Mouse (Mus musculus): Measurements from ENCODE around the gene Mphosph8. TPM values are rescaled to one million over a fixed set of nuclear protein-coding genes. Genes with fewer than 3 reads are reported as not detected.

Gene Mphosph8
- total and polyA plus RNA-seq, 3 experiments: 14.1 to 402 (median 27.2) TPM

DNA sequence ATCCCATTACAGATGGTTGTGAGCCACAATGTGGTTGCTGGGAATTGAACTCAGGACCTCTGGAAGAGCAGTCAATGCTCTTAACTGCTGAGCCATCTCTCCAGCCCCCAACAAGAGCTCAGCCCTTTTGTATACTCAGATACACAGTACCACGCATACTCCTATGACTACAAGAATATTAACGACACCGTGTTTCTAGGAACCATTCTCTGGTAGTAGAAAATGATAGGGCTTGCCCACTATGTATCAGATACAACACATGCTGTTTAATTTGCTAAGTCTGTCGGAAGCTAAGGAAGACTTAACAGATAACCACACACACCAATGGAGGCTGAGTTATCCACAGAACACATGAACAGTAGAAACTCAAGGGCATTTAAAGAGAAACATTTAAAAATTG, 34.6 kb downstream of the Mphosph8 start:
- no peaks in the 10 kb centered on the region for H3K4me1 ChIP-seq (ENCODE audit: control insufficient read depth in 1 of 2, insufficient read depth in 2 of 2, low read length in 2 of 2)
- H3K36me3 ChIP-seq (ENCODE audit: control insufficient read depth in 1 of 2, insufficient read depth in 2 of 2, low read length in 2 of 2): peaks cover 0 to 2% of the 10 kb centered on the region in 2 experiments; a peak in 1 of 4 replicates
- TF ChIP-seq POLR2AphosphoS5 (IDR thresholded peaks at IDR 0.05; ENCODE audit: borderline replicate concordance, low read depth, low read length) (no peak), NELFE (IDR thresholded peaks at IDR 0.05; ENCODE audit: low read depth, low read length) (no peak), RAD21 (IDR thresholded peaks at IDR 0.05; ENCODE audit: low read depth, low read length) (no peak), KAT2A (conservative IDR thresholded peaks at IDR 0.05; ENCODE audit: low read depth, low read length) (no peak), MAX (IDR thresholded peaks at IDR 0.05; ENCODE audit: low read length) (no peak), TAL1 (IDR thresholded peaks at IDR 0.05; ENCODE audit: low read length) (no peak), UBTF (IDR thresholded peaks at IDR 0.05; ENCODE audit: borderline replicate concordance, insufficient read depth, low read depth, low read length) (no peak), RCOR1 (IDR thresholded peaks at IDR 0.05; ENCODE audit: low read depth, low read length) (no peak), TBP (IDR thresholded peaks at IDR 0.05; ENCODE audit: low read depth, low read length) (peak; percentile 51; the same call in 1 of the 2 replicates), CHD2 (IDR thresholded peaks at IDR 0.05; ENCODE audit: low read length) (no peak), ZC3H11A (IDR thresholded peaks at IDR 0.05; ENCODE audit: low read depth, low read length) (no peak), NRF1 (IDR thresholded peaks at IDR 0.05; ENCODE audit: insufficient read depth, low read depth, low read length, poor library complexity, severe bottlenecking) (no peak), EP300 (IDR thresholded peaks at IDR 0.05; ENCODE audit: low read depth in 1 of 2, low read length in 2 of 2) (peak in 1 of 2 experiments; percentile 5; a peak in 1 of 4 replicates), USF2 (IDR thresholded peaks at IDR 0.05; ENCODE audit: borderline replicate concordance in 1 of 2, insufficient read depth in 1 of 2, low read depth in 1 of 2, low read length in 2 of 2) (no peak), SMC3 (IDR thresholded peaks at IDR 0.05; ENCODE audit: low read depth, low read length) (no peak), POLR2AphosphoS2 (IDR thresholded peaks at IDR 0.05; ENCODE audit: low read length) (no peak), POLR2A (IDR thresholded peaks at IDR 0.05; ENCODE audit: control insufficient read depth in 1 of 2, insufficient read depth in 1 of 2, low read depth in 1 of 2, low read length in 2 of 2, poor library complexity in 1 of 2) (no peak), MEF2A (IDR thresholded peaks at IDR 0.05; ENCODE audit: extremely low read depth, insufficient replicate concordance, low read depth, low read length, poor library complexity, severe bottlenecking) (no peak)
- H3K79me2 ChIP-seq (ENCODE audit: control insufficient read depth, insufficient read depth, low read length, poor library complexity): no peaks in the 10 kb centered on the region
- DNase-seq (ENCODE audit: low read depth, low spot score): peak; percentile 44
- no peaks in the 10 kb centered on the region for H3K27me3 ChIP-seq (ENCODE audit: control insufficient read depth in 1 of 2, insufficient read depth in 2 of 2, low read length in 2 of 2)
- no peak overlapping the region for H3K4me3 ChIP-seq (ENCODE audit: control insufficient read depth in 1 of 2, insufficient read depth in 1 of 2, low read depth in 2 of 2, low read length in 2 of 2)
- no peak overlapping the region for H3K27ac ChIP-seq (ENCODE audit: control insufficient read depth, low read depth, low read length)
- no peak overlapping the region for H3K9ac ChIP-seq (ENCODE audit: control insufficient read depth, low read depth, low read length, poor library complexity, severe bottlenecking)
- H3K9me3 ChIP-seq (replicated peaks; ENCODE audit: insufficient read depth, low read length): no peaks in the 10 kb centered on the region

DNA sequence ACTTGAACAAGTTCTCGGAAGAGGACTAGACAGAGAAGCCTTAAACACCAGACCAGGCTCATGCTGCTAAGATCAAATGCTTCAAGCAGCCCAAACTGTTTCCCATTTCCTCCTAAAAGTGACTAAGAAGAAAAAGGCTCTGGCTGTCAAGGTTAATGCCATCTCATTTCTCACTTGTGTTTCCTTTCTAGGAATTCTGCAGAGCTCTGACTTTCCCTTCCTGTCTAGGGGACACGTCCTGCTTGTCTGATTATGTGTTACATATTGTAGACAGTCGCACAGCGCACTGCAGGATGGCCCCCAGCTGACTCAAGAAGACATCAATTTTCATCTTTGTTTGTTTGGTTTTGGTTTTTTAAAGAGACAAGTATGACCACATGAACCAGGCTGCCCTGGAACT, 37.6 kb downstream of the Mphosph8 start:
- H3K36me3 ChIP-seq (ENCODE audit: control insufficient read depth in 1 of 2, insufficient read depth in 2 of 2, low read length in 2 of 2): peaks cover 0 to 2% of the 10 kb centered on the region in 2 experiments; a peak in 1 of 4 replicates

More for the DNA sequence above, 37.6 kb downstream of the Mphosph8 start:
- Histone ChIP-seq H3K9me3 (replicated peaks; ENCODE audit: insufficient read depth, low read length) (no peaks in the 10 kb centered on the region), H3K9ac (ENCODE audit: control insufficient read depth, low read depth, low read length, poor library complexity, severe bottlenecking) (no peak overlapping the region), H3K27ac (ENCODE audit: control insufficient read depth, low read depth, low read length) (no peak overlapping the region), H3K4me3 (ENCODE audit: control insufficient read depth in 1 of 2, insufficient read depth in 1 of 2, low read depth in 2 of 2, low read length in 2 of 2) (no peak overlapping the region), H3K4me1 (ENCODE audit: control insufficient read depth in 1 of 2, insufficient read depth in 2 of 2, low read length in 2 of 2) (no peaks in the 10 kb centered on the region), H3K27me3 (ENCODE audit: control insufficient read depth in 1 of 2, insufficient read depth in 2 of 2, low read length in 2 of 2) (no peaks in the 10 kb centered on the region), H3K79me2 (ENCODE audit: control insufficient read depth, insufficient read depth, low read length, poor library complexity) (no peaks in the 10 kb centered on the region)
- TF ChIP-seq EP300 (IDR thresholded peaks at IDR 0.05; ENCODE audit: low read depth in 1 of 2, low read length in 2 of 2): no peak
- TF ChIP-seq MAZ (IDR thresholded peaks at IDR 0.05; ENCODE audit: low read depth, low read length): no peak
- TF ChIP-seq RAD21 (IDR thresholded peaks at IDR 0.05; ENCODE audit: low read depth, low read length): no peak
- TF ChIP-seq JUND (IDR thresholded peaks at IDR 0.05; ENCODE audit: low read depth, low read length): no peak
- TF ChIP-seq POLR2A (IDR thresholded peaks at IDR 0.05; ENCODE audit: control insufficient read depth in 1 of 2, insufficient read depth in 1 of 2, low read depth in 1 of 2, low read length in 2 of 2, poor library complexity in 1 of 2): no peak
- TF ChIP-seq TBP (IDR thresholded peaks at IDR 0.05; ENCODE audit: low read depth, low read length): no peak
- no peak for TF ChIP-seq ZNF384 (IDR thresholded peaks at IDR 0.05; ENCODE audit: low read depth, low read length)
- TF ChIP-seq ZKSCAN1 (IDR thresholded peaks at IDR 0.05; ENCODE audit: low read depth, low read length): no peak
- no peak for TF ChIP-seq HCFC1 (IDR thresholded peaks at IDR 0.05; ENCODE audit: low read depth, low read length)
- TF ChIP-seq UBTF (IDR thresholded peaks at IDR 0.05; ENCODE audit: borderline replicate concordance, insufficient read depth, low read depth, low read length): no peak
- no peak for TF ChIP-seq TCF12 (IDR thresholded peaks at IDR 0.05; ENCODE audit: low read depth, low read length)
- TF ChIP-seq BHLHE40 (IDR thresholded peaks at IDR 0.05; ENCODE audit: borderline replicate concordance, low read depth, low read length): no peak
- TF ChIP-seq KAT2A (conservative IDR thresholded peaks at IDR 0.05; ENCODE audit: low read depth, low read length): no peak
- TF ChIP-seq CHD2 (IDR thresholded peaks at IDR 0.05; ENCODE audit: low read length): no peak
- no peak for TF ChIP-seq ZMIZ1 (IDR thresholded peaks at IDR 0.05; ENCODE audit: low read depth, low read length)
- TF ChIP-seq MEF2A (IDR thresholded peaks at IDR 0.05; ENCODE audit: extremely low read depth, insufficient replicate concordance, low read depth, low read length, poor library complexity, severe bottlenecking): no peak
- TF ChIP-seq ETS1 (IDR thresholded peaks at IDR 0.05; ENCODE audit: low read depth, low read length): no peak
- TF ChIP-seq CHD1 (IDR thresholded peaks at IDR 0.05; ENCODE audit: low read depth, low read length): no peak
- TF ChIP-seq CTCF (IDR thresholded peaks at IDR 0.05 in 2 of 3, conservative IDR thresholded peaks at IDR 0.05 in 1 of 3; ENCODE audit: control insufficient read depth in 1 of 3, insufficient read depth in 1 of 3, low read depth in 2 of 3, low read length in 3 of 3, poor library complexity in 1 of 3, severe bottlenecking in 1 of 3): no peak
- no peak for DNase-seq (ENCODE audit: low read depth, low spot score)

All from MEL (cell line).